Mouse (Mus musculus): ENCODE results near the gene Ppp2r1b.

Gene Ppp2r1b

GRCm38 (mm10) chr9:50863824-50864223 lies 18.7 kb downstream of the Ppp2r1b start:
- DNase-seq (ENCODE audit: extremely low read depth, insufficient read length, low spot score) = no peak

GRCm38 (mm10) chr9:50864877-50865276 lies 19.8 kb downstream of the Ppp2r1b start:
- no peak for DNase-seq (ENCODE audit: extremely low read depth, insufficient read length, low spot score)

- DNase-seq (ENCODE audit: extremely low read depth, insufficient read length, low spot score) = no peak
Measured at GRCm38 (mm10) chr9:50865803-50866202, 20.7 kb downstream of the Ppp2r1b start.

GRCm38 (mm10) chr9:50867015-50867414 lies 21.9 kb downstream of the Ppp2r1b start:
- no peak for DNase-seq (ENCODE audit: extremely low read depth, insufficient read length, low spot score)

- DNase-seq (ENCODE audit: extremely low read depth, insufficient read length, low spot score) = no peak
Measured at GRCm38 (mm10) chr9:50868182-50868581, 23.1 kb downstream of the Ppp2r1b start.

- no peak for DNase-seq (ENCODE audit: extremely low read depth, insufficient read length, low spot score)
Measured at GRCm38 (mm10) chr9:50873210-50873609, 28.1 kb downstream of the Ppp2r1b start.

- DNase-seq (ENCODE audit: extremely low read depth, insufficient read length, low spot score) = no peak
Measured at GRCm38 (mm10) chr9:50874031-50874430, 28.9 kb downstream of the Ppp2r1b start.

- no peak for DNase-seq (ENCODE audit: extremely low read depth, insufficient read length, low spot score)
Measured at GRCm38 (mm10) chr9:50875470-50875869, 30.4 kb downstream of the Ppp2r1b start.

GRCm38 (mm10) chr9:50876287-50876686 lies 31.2 kb downstream of the Ppp2r1b start:
- no peak for DNase-seq (ENCODE audit: extremely low read depth, insufficient read length, low spot score)

GRCm38 (mm10) chr9:50877431-50877830 lies 32.3 kb downstream of the Ppp2r1b start:
- DNase-seq (ENCODE audit: extremely low read depth, insufficient read length, low spot score) = no peak

GRCm38 (mm10) chr9:50882183-50882582 lies 37.1 kb downstream of the Ppp2r1b start:
- DNase-seq (ENCODE audit: extremely low read depth, insufficient read length, low spot score) = no peak

- no peak for DNase-seq (ENCODE audit: extremely low read depth, insufficient read length, low spot score)
Measured at GRCm38 (mm10) chr9:50884093-50884492, 39.0 kb downstream of the Ppp2r1b start.

- peak; percentile 66 for DNase-seq (ENCODE audit: extremely low read depth, insufficient read length, low spot score)
Measured at GRCm38 (mm10) chr9:50884741-50885599, 39.9 kb downstream of the Ppp2r1b start.

- DNase-seq (ENCODE audit: extremely low read depth, insufficient read length, low spot score) = no peak
Measured at GRCm38 (mm10) chr9:50885600-50885987, 40.5 kb downstream of the Ppp2r1b start.

GRCm38 (mm10) chr9:50886870-50887269 lies 41.8 kb downstream of the Ppp2r1b start:
- DNase-seq (ENCODE audit: extremely low read depth, insufficient read length, low spot score) = no peak

- peak; percentile 77 for DNase-seq (ENCODE audit: extremely low read depth, insufficient read length, low spot score)
Measured at GRCm38 (mm10) chr9:50887351-50887750, 42.2 kb downstream of the Ppp2r1b start.

- no peak for DNase-seq (ENCODE audit: extremely low read depth, insufficient read length, low spot score)
Measured at GRCm38 (mm10) chr9:50889211-50889610, 44.1 kb downstream of the Ppp2r1b start.

GRCm38 (mm10) chr9:50889964-50890363 lies 44.9 kb downstream of the Ppp2r1b start:
- no peak for DNase-seq (ENCODE audit: extremely low read depth, insufficient read length, low spot score)

GRCm38 (mm10) chr9:50890494-50891090 lies 45.5 kb downstream of the Ppp2r1b start:
- no peak for DNase-seq (ENCODE audit: extremely low read depth, insufficient read length, low spot score)

GRCm38 (mm10) chr9:50893665-50894064 lies 48.6 kb downstream of the Ppp2r1b start:
- peak; percentile 80 for DNase-seq (ENCODE audit: extremely low read depth, insufficient read length, low spot score)

GRCm38 (mm10) chr9:50900026-50900920 lies 55.2 kb downstream of the Ppp2r1b start:
- peak; percentile 68 for DNase-seq (ENCODE audit: extremely low read depth, insufficient read length, low spot score)
